Mouse (Mus musculus) C2C12 (cell line): Measurements from ENCODE around the gene Gpc5.

Source experiments
- CEBPB ChIP-seq: IDR thresholded peaks from one replicate; pipeline ENCODE4 v1.6.1; 2011; ENCODE audit warnings: low read depth, mild to moderate bottlenecking, control low read depth, moderate library complexity
- CTCF ChIP-seq: IDR thresholded peaks from one replicate; pipeline ENCODE4 v1.5.1; 2011; ENCODE audit not compliant: control insufficient read depth, insufficient read depth, insufficient read length
- FOSL1 ChIP-seq: IDR thresholded peaks from one replicate; pipeline ENCODE4 v1.8.0; 2011; ENCODE audit warnings: mild to moderate bottlenecking, low read length; ENCODE audit not compliant: poor library complexity, insufficient read depth, severe bottlenecking
- MAX ChIP-seq: IDR thresholded peaks from one replicate; pipeline ENCODE4 v1.6.1; 2011; ENCODE audit warnings: mild to moderate bottlenecking, control low read depth
- MYOD1 ChIP-seq: IDR thresholded peaks from one replicate; pipeline ENCODE4 v1.6.1; 2011; ENCODE audit warnings: low read depth; ENCODE audit not compliant: control insufficient read depth, insufficient read length
- USF1 ChIP-seq: IDR thresholded peaks from one replicate; pipeline ENCODE4 v1.6.1; 2011; ENCODE audit warnings: low read depth, mild to moderate bottlenecking, control low read depth, moderate library complexity

- no peak for TF ChIP-seq CTCF
- no peak for TF ChIP-seq MAX
- no peak for TF ChIP-seq MYOD1
- TF ChIP-seq FOSL1 = no peak
- TF ChIP-seq USF1 = no peak
- TF ChIP-seq CEBPB = no peak
These were observed 495 bp downstream of the Gpc5 start for GRCm38 (mm10) chr14:115092510-115092909.
